Mouse (Mus musculus) thymus, adult 2 months (tissue): ENCODE results near the gene Ndufb7.
"Not testable (repeated sequence)": the region's sequence is repeated elsewhere in the genome, so short reads cannot be mapped to it uniquely, and the experiment has no call there.

Experiments
- CTCF ChIP-seq: fragments of 200-500 bp; IDR thresholded peaks from 2 replicates; pipeline ENCODE4 v1.5.1; 2012; ENCODE audit warnings: mild to moderate bottlenecking, control low read depth, low read length, moderate library complexity, borderline replicate concordance; ENCODE audit not compliant: control insufficient read depth, poor library complexity, insufficient read depth; ENCODE audit errors: extremely low read depth
- POLR2A ChIP-seq: fragments of 200-500 bp; IDR thresholded peaks from 2 replicates; pipeline ENCODE4 v1.6.1; 2012; ENCODE audit warnings: mild to moderate bottlenecking, low read length, control low read depth, moderate library complexity; ENCODE audit not compliant: control insufficient read depth, poor library complexity, insufficient read depth; ENCODE audit errors: extremely low read depth

DNA sequence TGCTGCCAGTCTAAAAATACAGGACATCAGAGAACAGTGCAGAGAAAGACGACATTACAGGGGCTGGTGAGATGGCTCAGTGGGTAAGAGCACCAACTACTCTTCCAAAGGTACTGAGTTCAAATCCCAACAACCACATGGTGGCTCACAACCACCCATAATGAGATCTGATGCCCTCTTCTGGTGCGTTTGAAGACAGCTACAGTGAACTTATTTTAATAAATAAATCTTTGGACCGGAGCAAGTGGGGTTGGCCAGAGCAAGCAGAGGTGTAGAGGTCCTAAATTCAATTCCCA lies 28.5 kb downstream of the Ndufb7 start:
- TF ChIP-seq CTCF, POLR2A: not testable (repeated sequence)
